Comparison of ENCODE assay signal across 8 mouse cellular contexts in genomic region chr11:107105227-107105626, GRCm38 (mm10). TPM values are rescaled to one million over a fixed set of nuclear protein-coding genes. Genes with fewer than 3 reads are reported as not detected.
DNase-seq lines count a peak whose midpoint lies in the region; TF ChIP-seq lines count a peak whose summit lies in the region.
"Had no signal": no experiment of that assay in that cellular context is flagged by ENCODE, and none has a peak within 500 bp of the region (broad histone marks: within the 10 kb centered on the region; RNA-seq: fewer than 3 reads in every experiment).

No protein-coding gene starts in this region.

- DNase-seq in A20 (ENCODE audit: low read depth, low spot score) = peak; percentile 88
- peak; percentile 91 for DNase-seq in CH12.LX (ENCODE audit: extremely low read depth)
- peak; percentile 79 for DNase-seq in c-Kit-positive CD71-negative TER-119-negative erythroid progenitor cells, embryonic 14.5 days (ENCODE audit: low read depth)
- DNase-seq in frontal cortex, postnatal 36 days (ENCODE audit: low spot score in 2 of 2) = peak; percentile 49 to 66
- DNase-seq in kidney, postnatal 4 days = peak; percentile 80 to 84
- peak; percentile 69 for DNase-seq in lung, postnatal 25 days (ENCODE audit: low spot score)
- peak; percentile 68 to 73 for DNase-seq in spleen, adult 2 months (ENCODE audit: low read depth in 1 of 2, low spot score in 2 of 2)

- H3K27ac ChIP-seq in CH12.LX (ENCODE audit: insufficient read depth, low read depth) = no peak overlapping the region
- no peak overlapping the region for H3K27ac ChIP-seq in spleen, adult 2 months (ENCODE audit: insufficient read depth, low read length)
- H3K27ac ChIP-seq: limb, embryonic 13.5 days had no signal

- TF ChIP-seq EP300 in CH12.LX (IDR thresholded peaks at IDR 0.05; ENCODE audit: low read length) = no peak

- dilution Hi-C loops in CH12.LX (cut with MboI; ENCODE audit: extremely low pct_ligation_motif_present, extremely low pct_unique_long_range_greater_than_20kb, low sequenced_read_pairs) = no loop called here

- TF ChIP-seq POLR2A in CH12.LX (IDR thresholded peaks at IDR 0.05; ENCODE audit: low read depth, low read length) = no peak
- no peak for TF ChIP-seq POLR2A in spleen, adult 2 months (IDR thresholded peaks at IDR 0.05; ENCODE audit: low read depth, low read length)

- WGBS in spleen, adult 2 months = 51% methylated on average over 5 of the region's 5 CpGs

- H3K9me3 ChIP-seq in CH12.LX (replicated peaks; ENCODE audit: low read length) = no peaks in the 10 kb centered on the region
- H3K9me3 ChIP-seq: limb, embryonic 13.5 days had no signal

- no peak overlapping the region for H3K9ac ChIP-seq in CH12.LX (ENCODE audit: insufficient read depth, low read depth)
- H3K9ac ChIP-seq: limb, embryonic 13.5 days had no signal

- TF ChIP-seq CTCF in CH12.LX (conservative IDR thresholded peaks at IDR 0.05 in 1 of 2, IDR thresholded peaks at IDR 0.05 in 1 of 2; ENCODE audit: low read depth in 2 of 2, low read length in 2 of 2) = peak; percentile 87 to 93
- peak; percentile 70; the same call in 1 of the 2 replicates for TF ChIP-seq CTCF in spleen, adult 2 months (IDR thresholded peaks at IDR 0.05; ENCODE audit: extremely low read depth, insufficient read depth, insufficient read length, insufficient replicate concordance)

- no peaks in the 10 kb centered on the region for H3K27me3 ChIP-seq in CH12.LX (replicated peaks)
- no peaks in the 10 kb centered on the region for H3K27me3 ChIP-seq in spleen, adult 2 months (ENCODE audit: control insufficient read depth, insufficient read depth, low read length)
- H3K27me3 ChIP-seq: limb, embryonic 13.5 days had no signal

- peaks cover 61% of the 10 kb centered on the region for H3K79me2 ChIP-seq in CH12.LX (replicated peaks; ENCODE audit: control insufficient read depth, extremely low read depth, insufficient read depth, poor library complexity, severe bottlenecking)

- in situ Hi-C loops in CH12.LX (cut with MboI; ENCODE audit: low pct_ligation_motif_present, low pct_unique_long_range_greater_than_20kb, low sequenced_read_pairs) = loop anchor here (5.0 kb wide), 1 partner anchor 37 kb away; no protein-coding TSS in a partner anchor

- no peak overlapping the region for H3K4me2 ChIP-seq in CH12.LX (ENCODE audit: insufficient read depth, low read depth, poor library complexity, severe bottlenecking)
- H3K4me2 ChIP-seq: limb, embryonic 13.5 days had no signal

- peak; percentile 62 for TF ChIP-seq RAD21 in CH12.LX (IDR thresholded peaks at IDR 0.05; ENCODE audit: low read depth, low read length)

- peaks cover 9 to 38% of the 10 kb centered on the region in 2 experiments for H3K36me3 ChIP-seq in CH12.LX (replicated peaks in 1 of 2; ENCODE audit: control insufficient read depth in 1 of 2, insufficient read depth in 1 of 2, low read length in 1 of 2)
- H3K36me3 ChIP-seq in spleen, adult 2 months (ENCODE audit: control insufficient read depth, insufficient read depth, low read length) = no peaks in the 10 kb centered on the region

- peaks cover 26 to 85% of the 10 kb centered on the region in 2 experiments for H3K4me1 ChIP-seq in CH12.LX (ENCODE audit: control insufficient read depth in 1 of 2, insufficient read depth in 2 of 2)
- peaks cover 31% of the 10 kb centered on the region for H3K4me1 ChIP-seq in spleen, adult 2 months (ENCODE audit: control insufficient read depth, insufficient read depth, insufficient read length)

- H3K4me3 ChIP-seq in CH12.LX (replicated peaks in 1 of 3; ENCODE audit: low read depth in 2 of 3, low read length in 2 of 3, poor library complexity in 1 of 3) = no peak overlapping the region
- no peak overlapping the region for H3K4me3 ChIP-seq in spleen, adult 2 months (ENCODE audit: extremely low read depth, insufficient read depth, insufficient read length)
- H3K4me3 ChIP-seq: limb, embryonic 13.5 days had no signal

TF ChIP-seq in CH12.LX, 34 proteins besides CTCF, POLR2A, EP300 and RAD21:
- TF ChIP-seq ETS1 (conservative IDR thresholded peaks at IDR 0.05; ENCODE audit: low read depth, low read length) (no peak), MAZ (IDR thresholded peaks at IDR 0.05; ENCODE audit: low read depth, low read length) (no peak), POLR2AphosphoS2 (IDR thresholded peaks at IDR 0.05; ENCODE audit: low read depth, low read length) (no peak), MXI1 (IDR thresholded peaks at IDR 0.05; ENCODE audit: low read depth, low read length) (no peak), MAX (IDR thresholded peaks at IDR 0.05; ENCODE audit: low read length) (no peak), KAT2A (IDR thresholded peaks at IDR 0.05; ENCODE audit: insufficient replicate concordance, low read length) (no peak), E2F4 (IDR thresholded peaks at IDR 0.05; ENCODE audit: insufficient replicate concordance, low read depth, low read length) (no peak), USF1 (IDR thresholded peaks at IDR 0.05; ENCODE audit: low read depth, low read length) (no peak), RCOR1 (conservative IDR thresholded peaks at IDR 0.05; ENCODE audit: low read depth, low read length) (no peak), JUN (IDR thresholded peaks at IDR 0.05; ENCODE audit: insufficient read depth, low read depth, low read length) (no peak), CHD1 (IDR thresholded peaks at IDR 0.05; ENCODE audit: low read depth, low read length) (no peak), SMC3 (IDR thresholded peaks at IDR 0.05; ENCODE audit: low read depth, low read length) (peak; percentile 53), ZKSCAN1 (IDR thresholded peaks at IDR 0.05; ENCODE audit: borderline replicate concordance, low read depth, low read length) (no peak), MYC (IDR thresholded peaks at IDR 0.05; ENCODE audit: low read depth, low read length) (0 out of 2 replicates have a peak, but pooled peaks have one; percentile 47), IRF4 (IDR thresholded peaks at IDR 0.05; ENCODE audit: low read depth, low read length) (0 out of 2 replicates have a peak, but pooled peaks have one; percentile 8), SIN3A (IDR thresholded peaks at IDR 0.05; ENCODE audit: low read length) (no peak), CHD2 (IDR thresholded peaks at IDR 0.05; ENCODE audit: low read length) (no peak), JUND (conservative IDR thresholded peaks at IDR 0.05; ENCODE audit: low read depth, low read length) (no peak), MAFK (IDR thresholded peaks at IDR 0.05; ENCODE audit: insufficient replicate concordance, low read length) (no peak), USF2 (conservative IDR thresholded peaks at IDR 0.05; ENCODE audit: low read depth, low read length) (no peak), MEF2A (IDR thresholded peaks at IDR 0.05; ENCODE audit: borderline replicate concordance, low read depth, low read length) (no peak), ZC3H11A (IDR thresholded peaks at IDR 0.05; ENCODE audit: low read depth, low read length) (no peak), ZNF384 (IDR thresholded peaks at IDR 0.05; ENCODE audit: low read depth, low read length) (no peak), NRF1 (IDR thresholded peaks at IDR 0.05; ENCODE audit: low read depth, low read length) (no peak), NELFE (IDR thresholded peaks at IDR 0.05; ENCODE audit: low read depth, low read length) (no peak)

RNA-seq across cellular contexts. Expression of gene Bptf, which starts 26.7 kb away (rescaled TPM):
- total RNA-seq in CH12.LX (2012; rRNA removed) = 28.0 and 29.6 TPM in 2 replicates
- 22.1 and 22.2 TPM in 2 replicates for total RNA-seq in CH12.LX (2014; rRNA removed)
- 55.6 and 63.9 TPM in 2 replicates for polyA plus RNA-seq in CH12.LX (2012; ENCODE audit: insufficient read length, low read depth)
- polyA plus RNA-seq in spleen, adult 2 months (2012; rRNA removed) = 26.5 and 27.3 TPM in 2 replicates
